Mouse (Mus musculus): Measurements from ENCODE around the gene Pde4dip. TPM values are rescaled to one million over a fixed set of nuclear protein-coding genes. Genes with fewer than 3 reads are reported as not detected.
A peak's percentile ranks its signal among the peaks of the same experiment; 100 is the strongest.

The Pde4dip gene
- polyA plus RNA-seq, 1 experiment from 2014 or later, result 50.7 TPM

- no peaks in the 10 kb centered on the region for H3K9me3 ChIP-seq (replicated peaks)
- no peaks in the 10 kb centered on the region for H3K36me3 ChIP-seq
- no peak overlapping the region for H3K27ac ChIP-seq
- no peak overlapping the region for H3K4me2 ChIP-seq (replicated peaks)
- H3K27me3 ChIP-seq, result peaks cover 10% of the 10 kb centered on the region; the same call in 1 of the 2 replicates
- ATAC-seq (ENCODE audit: low FRiP score), result 0 out of 2 replicates have a peak, but pooled peaks have one; percentile 30
- H3K4me3 ChIP-seq, result no peak overlapping the region
- H3K4me1 ChIP-seq, result peaks cover 19% of the 10 kb centered on the region
- 62% methylated on average over 9 of the region's 9 CpGs for WGBS
- no peak overlapping the region for H3K9ac ChIP-seq
Observed at GRCm38 (mm10) chr3:97928968-97929858, 40.7 kb upstream of the Pde4dip start.

- Histone ChIP-seq H3K27ac (no peak overlapping the region), H3K9ac (no peak overlapping the region), H3K36me3 (0 out of 2 replicates have a peak, but pooled peaks cover 4% of the 10 kb centered on the region), H3K4me3 (no peak overlapping the region), H3K4me2 (replicated peaks) (no peak overlapping the region), H3K27me3 (peaks cover 4% of the 10 kb centered on the region; the same call in 1 of the 2 replicates), H3K4me1 (peaks cover 11% of the 10 kb centered on the region), H3K9me3 (replicated peaks) (no peaks in the 10 kb centered on the region)
- no peak for ATAC-seq (ENCODE audit: low FRiP score)
- 83% methylated on average over 4 of the region's 4 CpGs for whole genome bisulfite sequencing
Observed at GRCm38 (mm10) chr3:97927322-97927721, 38.8 kb upstream of the Pde4dip start.

GRCm38 (mm10) chr3:97925246-97925645, 36.7 kb upstream of the Pde4dip start:
- Histone ChIP-seq H3K27ac (no peak overlapping the region), H3K4me1 (peaks cover under 1% of the 10 kb centered on the region; the same call in 1 of the 2 replicates), H3K36me3 (peaks cover 12% of the 10 kb centered on the region), H3K9ac (no peak overlapping the region), H3K9me3 (replicated peaks) (no peaks in the 10 kb centered on the region), H3K4me2 (replicated peaks) (no peak overlapping the region), H3K27me3 (no peaks in the 10 kb centered on the region), H3K4me3 (no peak overlapping the region)
- no peak for ATAC-seq (ENCODE audit: low FRiP score)
- 90% methylated on average over 2 of the region's 2 CpGs for WGBS

GRCm38 (mm10) chr3:97918885-97919550, 30.5 kb upstream of the Pde4dip start:
- H3K4me3 ChIP-seq, result no peak overlapping the region
- no peaks in the 10 kb centered on the region for H3K9me3 ChIP-seq (replicated peaks)
- WGBS, result 97% methylated on average over 10 of the region's 10 CpGs
- no peak overlapping the region for H3K4me2 ChIP-seq (replicated peaks)
- H3K27ac ChIP-seq, result no peak overlapping the region
- no peaks in the 10 kb centered on the region for H3K4me1 ChIP-seq
- no peaks in the 10 kb centered on the region for H3K27me3 ChIP-seq
- ATAC-seq (ENCODE audit: low FRiP score), result no peak
- peaks cover 29% of the 10 kb centered on the region for H3K36me3 ChIP-seq
- H3K9ac ChIP-seq, result no peak overlapping the region

GRCm38 (mm10) chr3:97915081-97915480, 26.6 kb upstream of the Pde4dip start:
- ATAC-seq (ENCODE audit: low FRiP score), result no peak
- no peak overlapping the region for H3K4me2 ChIP-seq (replicated peaks)
- H3K4me1 ChIP-seq, result no peaks in the 10 kb centered on the region
- no peaks in the 10 kb centered on the region for H3K9me3 ChIP-seq (replicated peaks)
- no peak overlapping the region for H3K27ac ChIP-seq
- H3K36me3 ChIP-seq, result peaks cover 23% of the 10 kb centered on the region
- H3K9ac ChIP-seq, result no peak overlapping the region
- no peak overlapping the region for H3K4me3 ChIP-seq
- WGBS, result 79% methylated on average over 4 of the region's 4 CpGs
- H3K27me3 ChIP-seq, result no peaks in the 10 kb centered on the region

GRCm38 (mm10) chr3:97911093-97911492, 22.6 kb upstream of the Pde4dip start:
- no peaks in the 10 kb centered on the region for H3K9me3 ChIP-seq (replicated peaks)
- no peaks in the 10 kb centered on the region for H3K4me1 ChIP-seq
- H3K4me3 ChIP-seq, result no peak overlapping the region
- 91% methylated on average over 7 of the region's 7 CpGs for WGBS
- no peaks in the 10 kb centered on the region for H3K27me3 ChIP-seq
- no peak overlapping the region for H3K9ac ChIP-seq
- H3K4me2 ChIP-seq (replicated peaks), result no peak overlapping the region
- H3K36me3 ChIP-seq, result peaks cover 28% of the 10 kb centered on the region
- H3K27ac ChIP-seq, result no peak overlapping the region
- ATAC-seq (ENCODE audit: low FRiP score), result no peak

- no peak for ATAC-seq (ENCODE audit: low FRiP score)
- no peaks in the 10 kb centered on the region for H3K4me1 ChIP-seq
- H3K27me3 ChIP-seq, result no peaks in the 10 kb centered on the region
- no peaks in the 10 kb centered on the region for H3K9me3 ChIP-seq (replicated peaks)
- H3K9ac ChIP-seq, result no peak overlapping the region
- H3K36me3 ChIP-seq, result peaks cover 24% of the 10 kb centered on the region
- no peak overlapping the region for H3K4me2 ChIP-seq (replicated peaks)
- no peak overlapping the region for H3K27ac ChIP-seq
- H3K4me3 ChIP-seq, result no peak overlapping the region
- WGBS, result 83% methylated on average over 2 of the region's 2 CpGs
Observed at GRCm38 (mm10) chr3:97909737-97910136, 21.2 kb upstream of the Pde4dip start.

GRCm38 (mm10) chr3:97901586-97901985, 13.1 kb upstream of the Pde4dip start:
- Histone ChIP-seq H3K9me3 (replicated peaks) (no peaks in the 10 kb centered on the region), H3K4me3 (peak overlapping the region; percentile 85)
- WGBS, result 17% methylated on average over 5 of the region's 5 CpGs

GRCm38 (mm10) chr3:97900516-97901490, 12.3 kb upstream of the Pde4dip start, which contains the start of gene Sec22b:
TSS of gene Sec22b (plus strand) at chr3:97901190.
- H3K27ac ChIP-seq, result 0 out of 2 replicates have a peak within 1 kb of the TSS, but pooled peaks have one; percentile 46

More at GRCm38 (mm10) chr3:97901586-97901985, 13.1 kb upstream of the Pde4dip start:
- Histone ChIP-seq H3K9ac (peak overlapping the region; percentile 86), H3K4me2 (replicated peaks) (peak overlapping the region; percentile 77), H3K27ac (no peak overlapping the region), H3K4me1 (peaks cover 13% of the 10 kb centered on the region), H3K27me3 (no peaks in the 10 kb centered on the region), H3K36me3 (no peaks in the 10 kb centered on the region)
- ATAC-seq (ENCODE audit: low FRiP score), result no peak; the same call in 1 of the 2 replicates

GRCm38 (mm10) chr3:97898381-97898780, 9.9 kb upstream of the Pde4dip start:
- Histone ChIP-seq H3K4me1 (peaks cover 11% of the 10 kb centered on the region), H3K9me3 (replicated peaks) (no peaks in the 10 kb centered on the region), H3K27ac (no peak overlapping the region), H3K36me3 (no peaks in the 10 kb centered on the region), H3K9ac (no peak overlapping the region), H3K4me3 (no peak overlapping the region), H3K4me2 (replicated peaks) (no peak overlapping the region), H3K27me3 (no peaks in the 10 kb centered on the region)
- WGBS, result 62% methylated on average over 3 of the region's 3 CpGs
- ATAC-seq (ENCODE audit: low FRiP score), result no peak

More at GRCm38 (mm10) chr3:97900516-97901490, 12.3 kb upstream of the Pde4dip start, which contains the start of gene Sec22b:
- Histone ChIP-seq H3K9me3 (replicated peaks) (no peaks in the 10 kb centered on the region), H3K4me3 (peak within 1 kb of the TSS; percentile 85), H3K4me2 (replicated peaks) (peak within 1 kb of the TSS; percentile 77), H3K36me3 (no peaks in the 10 kb centered on the region), H3K9ac (peak within 1 kb of the TSS; percentile 86), H3K27me3 (no peaks in the 10 kb centered on the region), H3K4me1 (peaks cover 13% of the 10 kb centered on the region)
- 5% methylated on average over 41 of the region's 41 CpGs for WGBS
- peak; percentile 88 for ATAC-seq (ENCODE audit: low FRiP score)

- WGBS, result 52% methylated on average over 6 of the region's 6 CpGs
- H3K4me3 ChIP-seq, result no peak overlapping the region
- ATAC-seq (ENCODE audit: low FRiP score), result no peak
- H3K4me2 ChIP-seq (replicated peaks), result no peak overlapping the region
- H3K27ac ChIP-seq, result no peak overlapping the region
- no peaks in the 10 kb centered on the region for H3K36me3 ChIP-seq
- no peaks in the 10 kb centered on the region for H3K4me1 ChIP-seq
- H3K9me3 ChIP-seq (replicated peaks), result no peaks in the 10 kb centered on the region
- peaks cover 14% of the 10 kb centered on the region for H3K27me3 ChIP-seq
- H3K9ac ChIP-seq, result no peak overlapping the region
Observed at GRCm38 (mm10) chr3:97894695-97895094, 6.2 kb upstream of the Pde4dip start.

Measured in hindbrain, embryonic 12.5 days (tissue).